Mouse (Mus musculus) liver, embryonic 14.5 days (tissue): ENCODE data around the gene Sort1. TPM values are rescaled to one million over a fixed set of nuclear protein-coding genes. Genes with fewer than 3 reads are reported as not detected.

Experiments used
- ATAC-seq: fragments of 200-750 bp; cut with Nextera tagmentation; 2 replicates; pipeline ENCODE4 v1.8.0; 2017; ENCODE audit warnings: moderate number of reproducible peaks, mild to moderate bottlenecking, moderate library complexity; ENCODE audit not compliant: insufficient read depth
- DNase-seq, 3 experiments: peaks; one replicate each; pipeline ENCODE4 v3.0.0-alpha.2; 2012 to 2013; ENCODE audit warnings: low read depth in 3 of 3, low spot score in 3 of 3
- H3K27ac ChIP-seq: fragments of 300-500 bp; sonication (generic); 2 replicates; pipeline ENCODE4 v1.5.1; 2014; ENCODE audit warnings: moderate library complexity, mild to moderate bottlenecking, control low read depth, inconsistent platforms
- H3K27me3 ChIP-seq: fragments of 300-500 bp; sonication (generic); 2 replicates; pipeline ENCODE4 v1.6.1; 2014; ENCODE audit warnings: mild to moderate bottlenecking, low read length, moderate library complexity; ENCODE audit not compliant: control insufficient read depth, insufficient read depth
- H3K36me3 ChIP-seq: fragments of 300-500 bp; sonication (generic); replicated peaks from 2 replicates; pipeline ENCODE4 v1.6.1; 2014; ENCODE audit warnings: low read depth; ENCODE audit not compliant: control insufficient read depth, insufficient read depth
- H3K4me1 ChIP-seq, 2 experiments: fragments of 200-500 bp in 1 of 2; fragments of 300-500 bp in 1 of 2; sonication (generic) in 1 of 2; replicated peaks; 2 replicates each; pipeline ENCODE4 v1.6.1; 2012 to 2014; ENCODE audit warnings: antibody characterized with exemption in 1 of 2, inconsistent platforms in 1 of 2, low read length in 1 of 2; ENCODE audit not compliant: control insufficient read depth in 2 of 2, insufficient read depth in 2 of 2
- H3K4me2 ChIP-seq: fragments of 300-500 bp; sonication (generic); 2 replicates; pipeline ENCODE4 v1.6.1; 2014; ENCODE audit warnings: low read depth, mild to moderate bottlenecking, control low read depth, moderate library complexity
- H3K4me3 ChIP-seq, 2 experiments: fragments of 200-500 bp in 1 of 2; fragments of 300-500 bp in 1 of 2; sonication (generic) in 1 of 2; 2 replicates each; pipeline ENCODE4 v1.5.1; 2012 to 2014; ENCODE audit warnings: low read depth in 2 of 2, low read length in 2 of 2, mild to moderate bottlenecking in 2 of 2, control low read depth in 1 of 2, inconsistent platforms in 1 of 2, moderate library complexity in 1 of 2; ENCODE audit not compliant: insufficient read depth in 1 of 2
- H3K9ac ChIP-seq: fragments of 300-500 bp; sonication (generic); replicated peaks from 2 replicates; pipeline ENCODE4 v1.6.1; 2014; ENCODE audit warnings: mild to moderate bottlenecking, control low read depth, moderate library complexity
- H3K9me3 ChIP-seq: fragments of 300-500 bp; sonication (generic); 2 replicates; pipeline ENCODE4 v1.6.1; 2016; ENCODE audit warnings: low read length, mixed read lengths; ENCODE audit not compliant: control insufficient read depth
- CTCF ChIP-seq: IDR thresholded peaks from 2 replicates; pipeline ENCODE4 v1.5.1; 2016; ENCODE audit warnings: antibody characterized with exemption, low read depth, control low read depth
- EP300 ChIP-seq: IDR thresholded peaks from 2 replicates; pipeline ENCODE4 v1.6.1; 2016; ENCODE audit warnings: antibody characterized with exemption, low read depth
- whole genome bisulfite sequencing: fragments of 180-500 bp; shearing (Covaris S2); extraction: QIAGEN DNeasy Blood & Tissue Kit; methylation state at CpG from one replicate; pipeline ENCODE4 v1.1.7; 2014; ENCODE audit not compliant: insufficient replicate concordance; 5-methylcytosine and 5-hydroxymethylcytosine counted together
- polyA plus RNA-seq, 2 experiments: library from polyadenylated mRNA; depleted of rRNA in 1 of 2; stranded (reverse) in 1 of 2; unstranded in 1 of 2; fragments of >200 nt; fragmentation: Nextera tagmentation in 1 of 2; extraction: Ambion mirVana in 1 of 2; gene quantifications; 2 replicates each; pipeline versions ENCODE4 v1.2.1 to v1.2.3; 2012 to 2014

The Sort1 gene
- polyA plus RNA-seq, 2 experiments = 3.0 to 3.9 TPM

DNA sequence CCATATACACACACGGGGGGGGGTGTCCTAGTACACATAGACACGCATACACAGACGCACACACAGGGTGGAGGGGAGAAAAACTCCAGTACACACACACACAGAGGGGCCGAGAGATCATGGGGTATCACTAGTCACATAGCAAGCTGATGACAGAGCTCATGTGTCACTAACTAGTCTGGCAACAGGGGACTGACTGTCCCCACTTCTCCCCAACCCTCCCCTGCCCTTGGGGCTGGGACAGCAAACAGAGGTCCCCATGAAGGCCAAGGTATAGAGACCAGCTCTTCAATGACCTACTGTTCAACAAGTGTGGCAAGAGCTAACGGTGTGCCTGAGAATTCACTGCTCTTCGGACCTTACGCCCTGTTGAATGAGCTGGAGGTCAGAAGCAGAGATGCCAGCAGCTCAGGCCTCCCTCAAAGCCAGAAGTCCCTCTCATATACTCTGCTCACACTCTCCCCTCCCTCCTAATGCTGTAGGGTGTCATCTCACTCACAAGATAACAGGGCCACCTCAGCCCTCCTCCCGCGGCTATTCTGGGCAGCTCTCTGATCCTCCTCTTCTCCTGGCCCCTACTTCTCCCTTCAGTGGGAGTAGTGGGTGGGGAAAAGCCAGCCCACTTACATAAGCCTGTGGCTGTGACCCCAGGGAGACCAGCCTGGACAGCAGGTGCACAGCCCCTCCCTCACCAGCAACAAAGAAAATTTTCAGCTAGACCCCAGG is 80.6 kb downstream of the Sort1 start, which contains the start of gene Mybphl:
Mybphl (plus strand) TSS at position 642 of the 726 bp plus-strand sequence.
- 48% methylated on average over 9 of the region's 9 CpGs for WGBS
- Histone ChIP-seq H3K27me3 (no peaks in the 10 kb centered on the region), H3K9ac (no peak within 1 kb of the TSS), H3K4me1 (peaks cover 0 to 14% of the 10 kb centered on the region in 2 experiments; a peak in 2 of 4 replicates), H3K4me3 (no peak within 1 kb of the TSS), H3K36me3 (no peaks in the 10 kb centered on the region), H3K27ac (no peak within 1 kb of the TSS), H3K9me3 (no peaks in the 10 kb centered on the region), H3K4me2 (no peak within 1 kb of the TSS)
- TF ChIP-seq EP300 (no peak), CTCF (no peak)
- ATAC-seq (0 out of 2 replicates have a peak, but pooled peaks have one; percentile 16), DNase-seq (no peak)

DNA sequence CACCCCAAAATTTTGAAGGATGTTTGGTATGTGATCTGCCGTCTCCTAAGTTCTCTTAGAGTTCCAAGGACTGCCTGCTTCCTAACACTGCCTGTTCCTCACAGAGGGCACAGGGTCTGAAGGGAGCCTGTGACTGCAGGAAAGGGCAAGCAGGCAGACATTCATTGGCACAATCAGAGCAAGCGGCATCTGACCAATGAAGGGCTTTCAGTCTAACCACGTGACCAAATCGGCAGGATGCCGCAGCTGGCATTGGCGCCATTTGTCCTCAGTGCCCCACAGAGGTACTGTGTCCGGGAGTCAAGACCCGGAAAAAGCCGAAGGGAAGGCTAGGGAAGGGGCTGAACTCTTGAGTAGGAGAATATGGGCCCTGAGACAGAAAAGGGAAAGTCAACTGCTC is 83.3 kb downstream of the Sort1 start:
- H3K4me1 ChIP-seq = peaks cover 0 to 14% of the 10 kb centered on the region in 2 experiments; a peak in 2 of 4 replicates
- no peaks in the 10 kb centered on the region for H3K36me3 ChIP-seq
- 51% methylated on average over 9 of the region's 9 CpGs for WGBS
- ATAC-seq (no peak), DNase-seq (no peak)
- no peak for TF ChIP-seq EP300
- no peak for TF ChIP-seq CTCF
- H3K9ac ChIP-seq = no peak overlapping the region
- no peaks in the 10 kb centered on the region for H3K27me3 ChIP-seq
- H3K27ac ChIP-seq = no peak overlapping the region
- H3K4me2 ChIP-seq = no peak overlapping the region
- no peaks in the 10 kb centered on the region for H3K9me3 ChIP-seq
- H3K4me3 ChIP-seq = no peak overlapping the region

- no peak overlapping the region for H3K27ac ChIP-seq
- TF ChIP-seq EP300 = no peak
- peaks cover 0 to 14% of the 10 kb centered on the region in 2 experiments; a peak in 2 of 4 replicates for H3K4me1 ChIP-seq
- ATAC-seq = peak; percentile 34; the same call in 1 of the 2 replicates
- H3K4me3 ChIP-seq = no peak overlapping the region
- H3K9ac ChIP-seq = no peak overlapping the region
- no peaks in the 10 kb centered on the region for H3K9me3 ChIP-seq
- H3K36me3 ChIP-seq = no peaks in the 10 kb centered on the region
- WGBS = 54% methylated on average over 3 of the region's 3 CpGs
- no peak for DNase-seq
- H3K27me3 ChIP-seq = no peaks in the 10 kb centered on the region
- H3K4me2 ChIP-seq = no peak overlapping the region
Measured at GRCm38 (mm10) chr3:108367828-108368227, 83.9 kb downstream of the Sort1 start.

GRCm38 (mm10) chr3:108368721-108369120 is 84.8 kb downstream of the Sort1 start:
- H3K4me3 ChIP-seq = no peak overlapping the region
- H3K4me2 ChIP-seq = no peak overlapping the region
- DNase-seq = no peak
- 49% methylated on average over 5 of the region's 5 CpGs for WGBS
- TF ChIP-seq CTCF (no peak), EP300 (no peak)
- H3K36me3 ChIP-seq = no peaks in the 10 kb centered on the region
- peaks cover 0 to 12% of the 10 kb centered on the region in 2 experiments; a peak in 2 of 4 replicates for H3K4me1 ChIP-seq
- H3K27ac ChIP-seq = no peak overlapping the region
- no peaks in the 10 kb centered on the region for H3K9me3 ChIP-seq
- H3K9ac ChIP-seq = no peak overlapping the region
- ATAC-seq = peak; percentile 40
- no peaks in the 10 kb centered on the region for H3K27me3 ChIP-seq

DNA sequence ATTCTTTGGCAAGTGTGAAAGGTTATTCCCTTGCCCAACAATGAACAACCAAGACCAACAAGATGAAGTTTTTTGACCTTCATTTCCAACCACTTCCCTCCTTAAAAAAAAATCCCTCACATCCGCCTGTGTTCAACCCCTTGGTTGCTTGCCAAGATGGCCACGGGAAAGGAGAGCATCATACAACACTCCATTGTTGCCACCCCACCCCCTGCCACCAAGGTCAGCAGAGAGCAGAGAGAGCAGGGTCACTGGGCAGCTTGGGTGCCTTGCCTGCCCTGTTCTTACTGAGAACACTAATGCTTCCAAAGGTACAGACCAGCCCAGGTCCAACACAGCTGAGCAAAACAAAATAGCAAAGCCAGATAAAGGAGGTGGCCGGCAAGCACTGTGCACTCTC is 88.4 kb downstream of the Sort1 start:
- Histone ChIP-seq H3K27me3 (no peaks in the 10 kb centered on the region), H3K9ac (no peak overlapping the region), H3K4me1 (peaks cover 0 to 5% of the 10 kb centered on the region in 2 experiments; a peak in 1 of 4 replicates), H3K4me2 (no peak overlapping the region), H3K4me3 (no peak overlapping the region), H3K27ac (no peak overlapping the region), H3K36me3 (no peaks in the 10 kb centered on the region), H3K9me3 (no peaks in the 10 kb centered on the region)
- no peak for DNase-seq
- WGBS = 36% methylated on average over 3 of the region's 3 CpGs
- TF ChIP-seq EP300 = no peak
- no peak for TF ChIP-seq CTCF
- no peak for ATAC-seq
